Mouse (Mus musculus): ENCODE measurements around the gene Xcl1.

DNA sequence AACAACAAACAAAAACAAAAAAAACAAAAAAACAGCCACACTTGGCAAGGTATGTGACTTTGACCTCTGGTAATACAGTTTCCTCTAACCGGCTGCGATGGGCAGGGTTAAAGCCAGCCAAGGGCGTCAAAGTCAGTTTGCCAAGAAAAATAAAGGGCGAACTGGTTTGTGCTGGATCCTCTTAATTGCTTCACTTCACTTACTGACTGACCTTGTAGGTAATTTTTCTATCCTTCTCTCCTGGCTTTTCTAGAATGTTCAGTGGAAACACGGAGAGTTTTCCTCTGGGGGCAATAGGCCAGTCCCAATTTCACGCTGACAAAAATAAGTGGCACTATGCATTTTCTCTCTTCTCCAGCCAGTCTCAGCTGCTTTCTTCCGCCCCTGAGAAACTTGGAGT lies 35.8 kb downstream of the Xcl1 start:
- TF ChIP-seq POLR2A (IDR thresholded peaks at IDR 0.05; ENCODE audit: borderline replicate concordance, control insufficient read depth, low read depth, low read length) (no peak), CTCF (IDR thresholded peaks at IDR 0.05; ENCODE audit: control insufficient read depth, insufficient read depth, low read length) (no peak)

Data from bone marrow, adult 2 months (tissue).